Mouse (Mus musculus) CD4-positive naive resting alpha-beta T cell, adult 57 days (primary cell): ENCODE data around the gene Ddit4l. TPM values are rescaled to one million over a fixed set of nuclear protein-coding genes. Genes with fewer than 3 reads are reported as not detected.

Experiments
- total RNA-seq: library from RNA; stranded (reverse); gene quantifications from one replicate; pipeline ENCODE4 v1.2.4, GENCODE M21; 2023

Gene Ddit4l
- total RNA-seq = not detected

DNA sequence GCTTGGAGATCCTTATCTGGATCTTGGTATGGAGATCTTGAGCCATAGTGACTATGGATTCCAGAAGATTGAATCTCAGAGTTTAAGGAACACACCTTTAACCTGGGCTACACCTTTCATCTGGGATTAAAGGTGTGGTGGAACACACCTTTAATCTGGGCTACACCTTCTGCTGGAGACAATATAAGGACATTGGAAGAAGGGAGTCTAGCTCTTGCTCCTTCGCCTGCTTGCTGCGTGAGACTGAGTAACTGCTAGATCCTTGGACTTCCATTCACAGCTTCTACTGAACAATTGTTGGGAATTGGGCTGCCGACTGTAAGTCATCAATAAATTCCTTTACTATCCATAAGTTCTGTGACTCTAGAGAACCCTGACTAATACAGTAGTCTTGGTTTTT is at the start of gene Ddit4l:
Ddit4l (plus strand) TSS at position 301 of the 400 bp plus-strand sequence.

DNA sequence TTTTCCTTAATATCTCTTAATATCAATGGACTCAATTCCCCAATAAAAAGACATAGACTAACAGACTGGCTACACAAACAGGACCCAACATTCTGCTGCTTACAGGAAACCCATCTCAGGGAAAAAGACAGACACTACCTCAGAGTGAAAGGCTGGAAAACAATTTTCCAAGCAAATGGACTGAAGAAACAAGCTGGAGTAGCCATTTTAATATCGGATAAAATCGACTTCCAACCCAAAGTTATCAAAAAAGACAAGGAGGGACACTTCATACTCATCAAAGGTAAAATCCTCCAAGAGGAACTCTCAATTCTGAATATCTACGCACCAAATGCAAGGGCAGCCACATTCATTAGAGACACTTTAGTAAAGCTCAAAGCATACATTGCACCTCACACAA is 49.8 kb downstream of the Ddit4l start, which contains the start of gene Gm21962:
Gm21962 (plus strand) TSS at position 301 of the 400 bp plus-strand sequence.

Other genes starting within 250 kb of the Ddit4l start
- not detected for gene Gm21962, start 49.9 kb downstream of the Ddit4l start, total RNA-seq
- gene H2afz, start 242.9 kb downstream of the Ddit4l start, total RNA-seq = 190 TPM
- gene Dnajb14, start 246.1 kb downstream of the Ddit4l start, total RNA-seq = 6.4 TPM